ENCODE assay signal across 13 mouse cellular contexts in the genomic region with DNA sequence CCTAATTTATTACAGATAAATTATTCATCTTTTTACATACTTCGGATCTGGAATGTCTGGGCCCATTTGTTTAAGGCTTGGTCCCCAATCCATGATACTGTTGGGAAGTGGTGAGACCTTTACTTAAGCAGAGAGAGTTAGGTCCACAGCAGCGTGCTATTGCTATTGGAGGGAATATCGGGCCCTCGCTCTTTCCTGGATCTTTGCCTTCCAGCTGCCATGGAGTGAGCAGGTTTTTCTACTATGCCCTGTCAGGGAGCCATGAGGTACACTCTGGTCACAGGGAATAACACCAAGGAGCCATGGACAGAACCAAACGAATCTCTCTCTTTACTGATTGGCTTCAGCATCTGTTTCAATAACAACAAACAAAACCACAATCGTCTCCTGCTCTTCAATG.
"Had no signal": no experiment of that assay in that cellular context is flagged by ENCODE, and none has a peak within 500 bp of the region (broad histone marks: within the 10 kb centered on the region; RNA-seq: fewer than 3 reads in every experiment).

No protein-coding gene starts in this region.

- DNase-seq: gastrocnemius, adult 2 months; gastrocnemius, postnatal 10 days; gastrocnemius, postnatal 25 days; heart, postnatal 14 days; heart, postnatal 36 days; kidney, adult 18-20 months; kidney, adult 8-10 months; kidney, postnatal 10 days; kidney, postnatal 25 days; kidney, postnatal 4 days; liver; liver, embryonic 13.5 days; liver, postnatal 0 days had no signal
